Mouse (Mus musculus) neural tube, embryonic 12.5 days (tissue): ENCODE results near the gene Tox2. TPM values are rescaled to one million over a fixed set of nuclear protein-coding genes. Genes with fewer than 3 reads are reported as not detected.

Experiments used
- ATAC-seq: fragments of 200-750 bp; cut with Nextera tagmentation; 2 replicates; pipeline ENCODE4 v1.8.0; 2017; ENCODE audit warnings: low read depth, mild to moderate bottlenecking, moderate TSS enrichment, moderate library complexity; ENCODE audit not compliant: low FRiP score
- H3K27ac ChIP-seq: fragments of 300-500 bp; sonication (generic); 2 replicates; pipeline ENCODE4 v1.5.1; 2016
- H3K27me3 ChIP-seq: fragments of 300-500 bp; sonication (generic); replicated peaks from 2 replicates; pipeline ENCODE4 v1.6.1; 2016; ENCODE audit warnings: mild to moderate bottlenecking
- H3K36me3 ChIP-seq: fragments of 300-500 bp; sonication (generic); 2 replicates; pipeline ENCODE4 v1.6.1; 2016; ENCODE audit warnings: mild to moderate bottlenecking
- H3K4me1 ChIP-seq: fragments of 300-500 bp; sonication (generic); 2 replicates; pipeline ENCODE4 v1.6.1; 2016
- H3K4me2 ChIP-seq: fragments of 300-500 bp; sonication (generic); replicated peaks from 2 replicates; pipeline ENCODE4 v1.6.1; 2016; ENCODE audit warnings: mild to moderate bottlenecking
- H3K4me3 ChIP-seq: fragments of 300-500 bp; sonication (generic); 2 replicates; pipeline ENCODE4 v1.5.1; 2016
- H3K9ac ChIP-seq: fragments of 300-500 bp; sonication (generic); 2 replicates; pipeline ENCODE4 v1.6.1; 2016; ENCODE audit warnings: mild to moderate bottlenecking
- H3K9me3 ChIP-seq: fragments of 300-500 bp; sonication (generic); 2 replicates; pipeline ENCODE4 v1.6.1; 2016; ENCODE audit warnings: mild to moderate bottlenecking
- WGBS: fragments of 180-500 bp; shearing (Covaris S2); methylation state at CpG from one replicate; pipeline ENCODE4 v1.1.7; 2016; 5-methylcytosine and 5-hydroxymethylcytosine counted together
- polyA plus RNA-seq: library from polyadenylated mRNA; unstranded; fragments of >200 nt; fragmentation: Nextera tagmentation; extraction: Ambion mirVana; gene quantifications from 2 replicates; pipeline ENCODE4 v1.2.1, GENCODE M21; 2016

The Tox2 gene
- polyA plus RNA-seq, 1 experiment from 2014 or later = 18.8 TPM

- Histone ChIP-seq H3K36me3 (no peaks in the 10 kb centered on the region), H3K9me3 (no peaks in the 10 kb centered on the region), H3K27me3 (peaks cover 44% of the 10 kb centered on the region), H3K27ac (no peak overlapping the region), H3K4me3 (no peak overlapping the region), H3K4me1 (peaks cover 43% of the 10 kb centered on the region), H3K4me2 (no peak overlapping the region), H3K9ac (no peak overlapping the region)
- 34% methylated on average over 14 of the region's 14 CpGs for WGBS
- 0 out of 2 replicates have a peak, but pooled peaks have one; percentile 13 for ATAC-seq
These were observed 97.4 kb downstream of the Tox2 start for GRCm38 (mm10) chr2:163300069-163301060.

- no peaks in the 10 kb centered on the region for H3K36me3 ChIP-seq
- peaks cover 42% of the 10 kb centered on the region for H3K4me1 ChIP-seq
- no peak overlapping the region for H3K27ac ChIP-seq
These were observed 98.7 kb downstream of the Tox2 start for GRCm38 (mm10) chr2:163301641-163302040.

GRCm38 (mm10) chr2:163303037-163303436 lies 100.1 kb downstream of the Tox2 start:
- Histone ChIP-seq H3K27ac (no peak overlapping the region), H3K36me3 (no peaks in the 10 kb centered on the region), H3K27me3 (peaks cover 35% of the 10 kb centered on the region), H3K9ac (no peak overlapping the region), H3K4me2 (no peak overlapping the region), H3K4me3 (no peak overlapping the region), H3K9me3 (no peaks in the 10 kb centered on the region), H3K4me1 (peaks cover 28% of the 10 kb centered on the region)
- WGBS = 51% methylated on average over 9 of the region's 9 CpGs
- ATAC-seq = no peak

More at GRCm38 (mm10) chr2:163301641-163302040, 98.7 kb downstream of the Tox2 start:
- no peaks in the 10 kb centered on the region for H3K9me3 ChIP-seq
- H3K27me3 ChIP-seq = peaks cover 35% of the 10 kb centered on the region
- H3K4me2 ChIP-seq = no peak overlapping the region
- no peak overlapping the region for H3K9ac ChIP-seq
- no peak overlapping the region for H3K4me3 ChIP-seq
- no peak for ATAC-seq
- 59% methylated on average over 5 of the region's 5 CpGs for WGBS

GRCm38 (mm10) chr2:163309376-163309775 lies 106.5 kb downstream of the Tox2 start:
- no peaks in the 10 kb centered on the region for H3K9me3 ChIP-seq
- WGBS = 79% methylated on average over 17 of the region's 17 CpGs

GRCm38 (mm10) chr2:163310163-163310688 lies 107.3 kb downstream of the Tox2 start:
- Histone ChIP-seq H3K27ac (no peak overlapping the region), H3K27me3 (peaks cover 6% of the 10 kb centered on the region; the same call in 1 of the 2 replicates), H3K4me1 (no peaks in the 10 kb centered on the region), H3K4me2 (no peak overlapping the region), H3K9me3 (no peaks in the 10 kb centered on the region), H3K36me3 (no peaks in the 10 kb centered on the region), H3K9ac (no peak overlapping the region), H3K4me3 (no peak overlapping the region)
- ATAC-seq = no peak
- WGBS = 82% methylated on average over 11 of the region's 11 CpGs

More at GRCm38 (mm10) chr2:163309376-163309775, 106.5 kb downstream of the Tox2 start:
- Histone ChIP-seq H3K36me3 (no peaks in the 10 kb centered on the region), H3K27me3 (peaks cover 6% of the 10 kb centered on the region), H3K9ac (no peak overlapping the region), H3K27ac (no peak overlapping the region), H3K4me1 (no peaks in the 10 kb centered on the region), H3K4me2 (no peak overlapping the region), H3K4me3 (no peak overlapping the region)
- ATAC-seq = no peak

GRCm38 (mm10) chr2:163317281-163317680 lies 114.4 kb downstream of the Tox2 start:
- H3K4me2 ChIP-seq = no peak overlapping the region
- no peak overlapping the region for H3K9ac ChIP-seq
- peaks cover 8% of the 10 kb centered on the region for H3K36me3 ChIP-seq
- 0 out of 2 replicates have a peak, but pooled peaks cover 6% of the 10 kb centered on the region for H3K27me3 ChIP-seq
- H3K9me3 ChIP-seq = no peaks in the 10 kb centered on the region
- H3K27ac ChIP-seq = no peak overlapping the region
- 85% methylated on average over 4 of the region's 4 CpGs for WGBS
- ATAC-seq = no peak
- H3K4me3 ChIP-seq = no peak overlapping the region
- H3K4me1 ChIP-seq = no peaks in the 10 kb centered on the region

GRCm38 (mm10) chr2:163318777-163319176 lies 115.9 kb downstream of the Tox2 start:
- Histone ChIP-seq H3K9me3 (no peaks in the 10 kb centered on the region), H3K4me3 (no peak overlapping the region), H3K27ac (no peak overlapping the region), H3K27me3 (peaks cover 6% of the 10 kb centered on the region; the same call in 1 of the 2 replicates), H3K9ac (no peak overlapping the region), H3K4me2 (no peak overlapping the region), H3K36me3 (peaks cover 8% of the 10 kb centered on the region), H3K4me1 (no peaks in the 10 kb centered on the region)
- WGBS = 86% methylated on average over 3 of the region's 3 CpGs
- no peak for ATAC-seq

GRCm38 (mm10) chr2:163323163-163323562 lies 120.2 kb downstream of the Tox2 start:
- Histone ChIP-seq H3K4me3 (no peak overlapping the region), H3K4me2 (no peak overlapping the region), H3K27me3 (no peaks in the 10 kb centered on the region; the same call in 1 of the 2 replicates), H3K36me3 (peaks cover 8% of the 10 kb centered on the region), H3K9me3 (no peaks in the 10 kb centered on the region), H3K9ac (no peak overlapping the region), H3K27ac (no peak overlapping the region), H3K4me1 (no peaks in the 10 kb centered on the region)
- 59% methylated on average over 1 of the region's 1 CpGs for WGBS
- ATAC-seq = no peak

- WGBS = 28% methylated on average over 7 of the region's 7 CpGs
- Histone ChIP-seq H3K9me3 (no peaks in the 10 kb centered on the region), H3K9ac (no peak overlapping the region), H3K36me3 (no peaks in the 10 kb centered on the region), H3K4me1 (no peaks in the 10 kb centered on the region), H3K4me2 (no peak overlapping the region), H3K4me3 (no peak overlapping the region), H3K27me3 (0 out of 2 replicates have a peak, but pooled peaks cover 2% of the 10 kb centered on the region), H3K27ac (no peak overlapping the region)
- ATAC-seq = no peak
These were observed 127.8 kb downstream of the Tox2 start for GRCm38 (mm10) chr2:163330742-163331141.

- 0 out of 2 replicates have a peak, but pooled peaks cover 3% of the 10 kb centered on the region for H3K27me3 ChIP-seq
- H3K4me3 ChIP-seq = no peak overlapping the region
- no peak overlapping the region for H3K9ac ChIP-seq
- WGBS = 87% methylated on average over 6 of the region's 6 CpGs
- no peaks in the 10 kb centered on the region for H3K36me3 ChIP-seq
- H3K4me1 ChIP-seq = no peaks in the 10 kb centered on the region
- no peak overlapping the region for H3K27ac ChIP-seq
- no peak for ATAC-seq
- H3K4me2 ChIP-seq = no peak overlapping the region
- H3K9me3 ChIP-seq = no peaks in the 10 kb centered on the region
These were observed 128.5 kb downstream of the Tox2 start for GRCm38 (mm10) chr2:163331423-163331822.

- WGBS = 79% methylated on average over 13 of the region's 13 CpGs
- Histone ChIP-seq H3K9ac (no peak overlapping the region), H3K36me3 (no peaks in the 10 kb centered on the region), H3K27me3 (peaks cover 13% of the 10 kb centered on the region), H3K4me2 (no peak overlapping the region), H3K4me3 (no peak overlapping the region), H3K9me3 (no peaks in the 10 kb centered on the region), H3K27ac (no peak overlapping the region), H3K4me1 (no peaks in the 10 kb centered on the region)
- ATAC-seq = no peak
These were observed 129.6 kb downstream of the Tox2 start for GRCm38 (mm10) chr2:163332368-163333055.

GRCm38 (mm10) chr2:163340263-163340662 lies 137.3 kb downstream of the Tox2 start:
- H3K27me3 ChIP-seq = peaks cover 46% of the 10 kb centered on the region

More at GRCm38 (mm10) chr2:163340263-163340662, 137.3 kb downstream of the Tox2 start:
- Histone ChIP-seq H3K4me2 (no peak overlapping the region), H3K4me3 (no peak overlapping the region), H3K9ac (no peak overlapping the region), H3K4me1 (0 out of 2 replicates have a peak, but pooled peaks cover 6% of the 10 kb centered on the region), H3K27ac (no peak overlapping the region), H3K36me3 (no peaks in the 10 kb centered on the region), H3K9me3 (no peaks in the 10 kb centered on the region)
- 25% methylated on average over 9 of the region's 9 CpGs for WGBS
- ATAC-seq = no peak
